Mouse (Mus musculus) adrenal gland, adult 2 months (tissue): Measurements from ENCODE around the gene Fam110c. TPM values are rescaled to one million over a fixed set of nuclear protein-coding genes. Genes with fewer than 3 reads are reported as not detected.

Experiments used
- DNase-seq: peaks from one replicate; pipeline ENCODE4 v3.0.0; 2021
- polyA plus RNA-seq: library from polyadenylated mRNA; depleted of rRNA; stranded (reverse); fragments of >200 nt; gene quantifications from 2 replicates; pipeline ENCODE4 v1.2.3, GENCODE M21; 2012; rRNA removed
- total RNA-seq, 2 experiments: library from RNA; stranded (reverse); gene quantifications; 2 replicates each; pipeline ENCODE4 v1.2.3; 2021

Gene Fam110c
- total and polyA plus RNA-seq, 3 experiments = 0.47 to 0.93 (median 0.55) TPM

DNA sequence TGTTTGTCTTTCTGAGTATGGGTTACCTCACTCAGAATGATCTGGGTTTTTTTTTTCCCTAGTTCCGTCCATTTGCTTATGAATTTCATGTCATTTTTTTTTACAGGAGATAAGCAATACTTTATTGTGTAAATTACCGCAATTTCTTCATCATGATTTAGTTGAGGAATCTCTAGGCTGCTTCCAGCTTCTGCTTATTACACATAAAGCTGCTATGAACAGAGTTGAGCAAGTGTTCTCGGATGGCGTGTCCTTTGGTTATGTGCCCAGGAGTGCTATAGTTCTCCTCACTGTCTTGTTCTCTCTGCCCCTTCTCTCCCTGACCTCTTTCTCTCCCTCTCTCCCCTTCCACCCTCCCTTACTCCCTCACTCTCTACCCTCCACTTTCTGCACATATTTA lies 28.2 kb downstream of the Fam110c start:
- DNase-seq = peak; percentile 57

DNA sequence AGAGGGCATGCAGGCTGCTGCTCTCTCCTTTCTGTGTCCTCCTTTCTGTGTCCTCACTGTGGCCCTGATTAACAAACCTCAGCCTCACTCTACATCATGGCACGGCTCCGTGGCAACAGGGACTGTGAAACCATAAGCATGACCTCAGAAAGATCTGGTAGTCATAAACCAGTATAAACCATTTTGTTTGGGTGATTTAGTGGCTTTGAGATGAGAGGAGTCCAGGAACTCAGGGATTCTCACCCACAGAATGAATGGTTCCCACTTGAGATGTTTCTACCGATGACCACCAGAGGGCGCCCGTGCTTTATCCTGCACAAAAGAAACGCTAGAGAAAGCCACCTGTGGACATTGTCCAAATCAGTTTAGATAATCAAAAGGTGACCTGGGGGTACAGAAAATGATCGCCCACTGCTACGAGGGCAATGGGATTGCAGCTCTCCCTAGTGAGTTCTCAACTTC lies 42.4 kb downstream of the Fam110c start:
- DNase-seq = peak; percentile 61

DNA sequence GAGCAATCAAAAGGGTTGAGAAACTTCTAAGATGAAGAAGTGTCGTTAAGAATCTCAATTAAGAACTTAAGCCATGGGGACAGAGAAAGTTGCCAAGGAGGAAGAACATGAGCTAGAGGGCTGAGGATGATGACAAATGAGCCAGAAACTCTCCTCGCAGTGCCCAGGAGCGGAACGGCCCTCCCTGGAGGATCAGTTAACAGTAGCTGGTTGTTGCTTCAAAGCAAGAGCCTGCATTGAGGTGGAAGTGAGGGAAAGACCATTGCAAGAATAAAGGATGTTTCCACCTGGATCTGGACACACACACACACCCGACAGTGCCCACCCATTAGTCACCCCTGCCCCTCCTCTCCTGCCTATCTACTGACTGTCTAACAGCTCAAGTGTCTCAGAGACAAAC lies 46.9 kb downstream of the Fam110c start:
- no peak for DNase-seq

DNA sequence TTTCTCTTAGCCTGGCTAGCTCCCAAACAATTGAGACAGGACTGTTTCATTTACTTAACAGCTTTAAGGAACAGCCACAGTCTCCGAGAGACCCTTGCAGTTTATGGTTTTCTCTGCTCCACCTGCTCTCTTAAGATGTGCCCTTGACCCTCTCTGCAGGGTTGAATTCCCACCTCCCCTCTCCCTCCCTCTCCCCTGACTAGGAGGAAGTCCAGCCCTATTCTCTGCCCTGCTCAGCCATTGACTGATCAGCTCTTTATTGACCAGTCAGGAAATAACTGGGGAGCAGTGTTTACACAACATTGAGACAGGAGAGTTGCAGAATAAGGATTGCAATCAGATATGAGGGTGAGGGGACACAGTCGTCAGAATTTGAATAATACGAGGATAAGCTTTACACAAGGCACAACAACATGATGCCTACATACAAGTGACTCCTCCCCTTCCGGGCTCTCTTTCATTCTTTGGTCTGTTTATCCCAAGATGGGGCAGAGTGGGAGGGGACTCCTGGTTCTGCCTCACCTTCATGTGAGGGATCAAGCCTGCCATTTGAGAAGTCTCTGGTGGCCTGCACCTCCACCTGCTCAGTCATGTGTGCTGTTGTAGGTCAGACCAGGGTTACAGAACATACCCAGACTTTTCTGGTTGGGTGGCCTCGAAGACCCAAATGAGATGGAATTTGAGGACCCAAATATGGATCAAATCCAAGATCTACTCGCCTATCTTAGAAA lies 49.4 kb downstream of the Fam110c start:
- no peak for DNase-seq

DNA sequence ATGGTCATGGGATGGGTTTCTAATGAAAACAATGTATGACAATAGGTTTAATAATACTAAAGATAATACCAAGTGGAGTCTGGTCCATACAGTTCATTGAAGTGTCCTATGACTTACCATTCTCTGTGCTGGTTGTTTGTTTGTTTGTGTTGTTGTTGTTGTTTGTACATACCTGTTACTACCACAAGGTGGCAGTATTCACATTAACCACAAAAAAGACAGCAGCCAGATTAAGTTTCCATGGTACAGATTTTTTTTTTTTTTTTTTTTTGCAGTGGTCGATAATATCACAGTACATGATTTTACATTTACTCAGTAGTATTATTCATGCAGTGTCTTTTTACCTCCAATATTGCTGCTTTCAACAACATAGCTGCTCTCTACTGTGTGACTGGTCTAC lies 52.4 kb downstream of the Fam110c start:
- no peak for DNase-seq

DNA sequence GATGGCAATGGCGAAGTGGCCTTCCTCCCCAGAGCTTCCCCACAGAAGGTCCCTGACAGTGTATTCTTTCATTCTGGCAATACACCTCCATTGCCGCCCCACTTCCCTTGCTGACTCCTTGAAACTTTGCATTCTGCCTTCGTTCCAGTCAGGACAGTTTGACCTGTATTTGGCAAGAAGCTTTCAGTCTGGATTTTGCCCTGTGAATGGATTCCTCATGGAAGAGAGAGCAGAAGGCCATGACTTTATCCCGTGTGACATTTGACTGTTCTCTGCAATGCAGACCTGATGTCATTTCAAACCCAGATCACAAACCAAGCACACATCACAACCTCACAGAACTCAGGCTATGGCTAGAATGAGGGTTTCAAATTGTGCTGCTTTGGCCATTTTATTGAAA lies 55.9 kb downstream of the Fam110c start:
- DNase-seq = no peak

Other genes with a start within 250 kb of the Fam110c start
- gene Alkal2, start 189.5 kb upstream of the Fam110c start, total RNA-seq = under 1 TPM in 1 of 2 experiments, not detected in 1; 0.24 TPM
- 0.33 and 0.85 TPM in 2 replicates for gene Alkal2, start 189.5 kb upstream of the Fam110c start, polyA plus RNA-seq
- 10 to 100 TPM; 51.4 to 56.8 TPM for gene Acp1, start 162.3 kb upstream of the Fam110c start, total RNA-seq
- 2.5 and 6.5 TPM in 2 replicates for gene Acp1, start 162.3 kb upstream of the Fam110c start, polyA plus RNA-seq
- gene Sh3yl1, start 162.2 kb upstream of the Fam110c start, total RNA-seq = 1 to 10 TPM; 2.8 to 3.9 TPM
- 0.13 and 0.40 TPM in 2 replicates for gene Sh3yl1, start 162.2 kb upstream of the Fam110c start, polyA plus RNA-seq
- not detected for gene Gm6993, start 166.9 kb downstream of the Fam110c start, total RNA-seq
- gene Gm6993, start 166.9 kb downstream of the Fam110c start, polyA plus RNA-seq = not detected in 2 replicates
- 100 to 1,000 TPM; 129 to 147 TPM for gene Lamb1, start 191.4 kb downstream of the Fam110c start, total RNA-seq
- gene Lamb1, start 191.4 kb downstream of the Fam110c start, polyA plus RNA-seq = 33.2 and 35.8 TPM in 2 replicates